Mouse (Mus musculus): Measurements from ENCODE around the gene Chit1. TPM values are rescaled to one million over a fixed set of nuclear protein-coding genes. Genes with fewer than 3 reads are reported as not detected.
A peak's percentile ranks its signal among the peaks of the same experiment; 100 is the strongest.

Gene Chit1
- polyA plus RNA-seq, 1 experiment from 2014 or later = 1.1 TPM

DNA sequence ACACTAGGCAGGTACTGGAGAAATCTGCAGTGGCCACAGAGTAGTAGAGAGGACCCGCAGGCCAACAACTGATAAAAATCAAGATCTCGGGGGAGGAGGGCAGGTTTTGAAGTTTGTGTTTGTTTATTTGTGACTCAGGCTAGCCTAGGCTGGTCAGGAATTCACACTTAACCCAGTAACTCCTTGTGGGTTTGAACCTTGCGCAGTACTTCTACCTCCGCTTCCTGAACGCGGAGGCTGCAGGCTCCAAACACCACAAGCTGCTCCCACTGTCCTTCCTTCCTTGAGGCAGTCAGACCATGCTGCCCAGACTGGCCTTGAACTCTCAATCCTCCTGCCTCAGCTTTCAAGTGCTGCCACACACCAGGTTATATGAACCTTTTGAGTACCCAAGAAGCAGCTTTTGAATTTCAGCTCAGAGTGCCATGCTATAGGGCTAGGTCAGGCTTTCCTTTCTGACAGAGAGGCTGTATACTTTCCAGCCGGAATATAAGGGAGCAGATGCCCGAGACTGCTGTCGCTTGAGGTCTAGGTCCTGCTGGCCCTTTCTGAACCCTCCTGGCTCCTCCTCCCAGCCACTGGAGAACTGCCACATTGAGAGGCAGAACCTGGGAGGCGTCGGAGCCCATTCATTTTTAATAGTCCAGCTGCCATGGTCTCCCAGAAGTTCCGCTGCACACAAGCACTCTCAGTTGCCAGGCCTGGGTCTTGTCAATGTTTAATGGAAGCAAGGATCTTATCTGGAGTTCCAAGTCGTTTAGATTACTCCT is 12.9 kb upstream of the Chit1 start:
- no peak for DNase-seq (ENCODE audit: low spot score)

DNA sequence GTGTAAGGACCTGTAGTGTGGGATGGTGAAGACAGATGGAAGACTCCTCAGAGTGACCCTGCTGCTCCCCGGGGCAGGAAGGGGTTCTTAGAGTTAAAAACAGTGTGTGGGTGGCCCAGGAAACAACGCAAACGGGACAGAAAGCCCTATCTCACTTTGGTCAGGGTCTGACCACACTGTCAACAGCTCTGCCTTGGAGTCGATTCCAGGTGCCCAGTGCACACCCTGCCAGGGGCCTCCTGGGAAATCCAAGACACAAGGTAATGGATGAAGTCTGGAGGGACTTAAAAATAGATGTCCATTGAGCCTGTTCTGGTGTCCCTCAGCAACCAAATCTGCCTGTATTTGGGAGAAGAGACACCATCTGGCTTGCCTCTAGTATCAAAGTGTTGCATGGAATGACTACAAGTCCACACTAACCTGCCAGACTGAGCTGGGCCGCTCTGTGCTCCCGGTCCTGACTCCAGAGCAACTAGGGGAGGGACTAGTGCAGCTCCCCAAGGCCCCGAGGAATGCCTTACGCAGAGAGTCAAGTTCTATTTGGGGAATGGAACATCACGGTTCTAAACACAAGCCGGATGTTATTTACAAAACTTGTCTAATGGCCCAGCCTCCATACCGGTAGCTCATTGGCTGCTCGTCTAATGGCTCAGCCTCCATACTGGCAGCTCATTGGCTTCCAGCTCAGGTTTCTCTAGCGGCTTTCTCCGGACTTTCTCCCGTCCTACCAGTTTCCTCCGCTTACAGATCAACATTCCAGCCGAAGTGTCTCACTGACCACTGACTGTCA is 12.1 kb upstream of the Chit1 start:
- DNase-seq (ENCODE audit: low spot score) = peak; percentile 84

DNA sequence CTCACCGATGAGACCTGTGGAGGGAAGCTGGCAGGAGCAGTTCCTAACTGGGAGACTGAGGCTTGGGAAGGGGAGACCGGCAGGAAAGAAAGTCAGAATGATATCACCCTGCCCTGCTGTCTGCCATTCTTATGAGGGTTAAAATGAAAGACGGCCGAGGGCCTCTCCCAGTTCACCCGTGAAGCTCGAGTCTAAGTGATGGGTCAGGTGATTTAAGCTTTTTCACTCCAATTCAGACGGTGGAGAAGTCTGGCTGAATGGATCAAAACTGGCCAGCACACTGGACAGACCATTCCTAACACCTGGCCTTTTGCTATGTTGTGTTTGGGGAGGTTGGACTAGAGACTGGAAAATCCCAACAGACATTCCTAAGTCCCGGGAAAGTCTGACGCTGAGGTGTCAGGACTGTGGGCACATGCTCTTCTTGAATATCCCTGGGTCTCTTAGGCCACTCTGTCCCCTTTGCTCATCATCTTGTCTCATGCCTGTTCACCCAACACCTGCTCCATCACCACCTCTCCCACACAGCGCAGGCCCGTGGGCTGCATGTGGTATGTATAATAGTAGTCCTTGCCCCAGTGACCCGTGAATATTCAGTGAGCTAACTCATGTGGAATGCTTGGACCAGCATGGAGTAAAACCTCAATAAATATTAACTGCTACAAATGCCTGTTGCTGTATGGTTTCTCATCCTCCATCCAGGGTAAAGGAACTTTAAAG is 11.4 kb upstream of the Chit1 start:
- no peak for DNase-seq (ENCODE audit: low spot score)

DNA sequence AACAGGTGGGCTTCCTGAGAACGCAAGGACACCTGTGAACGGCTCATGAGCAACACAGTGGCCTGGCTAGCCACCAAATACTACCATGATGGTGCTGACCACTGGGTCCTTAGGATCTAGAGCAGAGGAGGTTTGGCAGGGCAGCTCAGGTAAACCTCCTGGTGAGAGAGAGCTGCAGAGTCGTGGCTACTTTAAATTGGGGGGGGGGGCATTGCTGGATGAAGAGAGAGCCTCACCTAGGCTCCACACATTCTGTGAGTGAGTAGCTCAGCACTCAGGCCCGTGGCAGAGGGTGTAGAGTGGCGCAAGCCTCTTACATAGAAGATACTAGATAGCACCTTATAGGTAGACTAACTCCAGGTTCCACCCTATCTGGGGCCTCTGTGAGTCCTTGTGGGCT is 10.6 kb upstream of the Chit1 start:
- no peak for DNase-seq (ENCODE audit: low spot score)

DNA sequence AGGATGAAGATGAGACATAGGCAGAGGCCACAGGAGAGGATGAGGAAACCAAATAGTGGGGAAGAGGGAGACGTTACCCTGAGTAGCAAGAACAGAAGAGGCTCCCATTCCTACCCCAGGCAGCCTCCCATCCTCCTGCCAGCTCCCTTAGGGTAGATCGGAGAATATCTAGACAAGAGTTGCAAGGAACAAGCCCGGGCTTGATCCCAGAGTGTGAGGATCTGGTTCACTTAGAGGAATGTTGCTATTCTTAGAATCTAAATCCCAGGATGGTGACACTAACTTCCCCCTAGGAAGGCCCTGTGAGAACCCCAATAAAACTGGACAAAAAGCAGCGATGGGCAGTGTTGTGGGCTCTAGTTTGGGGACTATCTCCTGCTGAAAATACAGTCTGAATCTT is 10.1 kb upstream of the Chit1 start:
- no peak for DNase-seq (ENCODE audit: low spot score)

DNA sequence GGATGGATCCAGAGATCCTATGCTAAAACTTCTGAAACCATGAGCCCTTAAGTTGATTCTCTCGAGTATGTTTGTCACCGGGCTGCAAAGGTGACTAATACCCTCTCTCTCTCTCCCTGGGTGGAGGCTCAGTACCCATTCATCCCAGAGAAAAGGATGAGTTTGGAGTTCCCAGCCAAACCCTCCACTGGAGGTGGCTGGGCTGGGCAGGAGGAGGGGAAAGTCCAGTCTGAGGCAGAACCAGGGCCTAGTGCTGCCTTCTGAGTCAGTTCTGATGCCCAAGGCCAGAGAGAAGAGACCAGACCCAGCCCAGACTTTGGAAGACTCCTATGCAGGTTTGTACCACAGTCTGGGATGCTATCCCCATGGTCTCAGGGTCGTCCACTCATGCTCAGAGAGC is 9.4 kb upstream of the Chit1 start:
- no peak for DNase-seq (ENCODE audit: low spot score)

DNA sequence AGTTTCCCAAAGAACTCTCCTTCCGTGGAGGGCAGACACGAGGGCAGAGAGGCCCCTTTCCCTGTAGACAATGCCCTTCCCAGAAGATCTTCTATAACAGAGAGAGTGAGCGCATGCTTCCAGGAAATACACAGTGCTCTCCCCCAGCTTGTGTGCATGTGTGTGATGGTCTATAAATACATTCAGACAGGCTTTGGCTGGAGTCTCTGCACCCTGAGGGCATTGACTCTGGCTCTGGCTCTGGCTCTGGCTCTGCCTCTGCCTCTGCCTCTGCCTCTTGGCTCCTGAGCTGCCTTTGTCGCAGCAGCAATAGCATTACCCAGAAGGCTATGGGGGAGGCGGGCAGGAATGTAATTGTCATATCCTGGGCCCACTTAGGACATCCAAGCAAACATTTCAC is 7.2 kb upstream of the Chit1 start:
- DNase-seq (ENCODE audit: low spot score) = no peak

DNA sequence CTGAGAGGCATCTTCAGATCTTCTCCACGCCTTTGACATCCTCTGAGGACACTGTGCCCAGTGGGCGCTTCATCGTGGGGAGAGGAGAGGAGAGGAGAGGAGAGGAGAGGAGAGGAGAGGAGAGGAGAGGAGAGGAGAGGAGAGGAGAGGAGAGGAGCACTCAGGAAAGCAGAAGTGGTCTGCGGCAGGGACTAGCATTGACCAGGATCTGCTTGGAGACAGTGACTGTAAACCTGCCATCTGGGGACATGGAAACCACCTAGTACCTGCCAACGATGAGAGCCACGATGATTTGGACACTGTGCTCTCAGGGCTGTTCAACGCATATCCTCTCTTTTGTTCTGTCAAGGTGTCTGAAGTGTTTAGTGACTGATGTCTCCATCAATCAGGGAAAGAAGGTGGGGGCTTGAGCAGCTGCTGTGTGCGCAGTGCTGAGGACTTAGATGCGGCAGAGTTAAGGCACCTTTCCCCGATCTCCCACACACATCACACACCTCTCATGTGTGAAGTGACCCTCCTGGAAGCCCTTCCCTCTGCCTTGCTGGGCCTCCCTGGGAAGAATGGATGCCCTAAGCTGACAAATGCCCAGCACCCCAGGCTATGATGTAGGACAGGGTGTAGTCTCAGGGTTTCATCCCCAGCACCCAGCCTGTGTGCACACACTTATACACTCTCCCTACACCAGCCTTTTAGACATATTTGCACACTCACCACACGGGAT is 5.8 kb upstream of the Chit1 start:
- DNase-seq (ENCODE audit: low spot score) = no peak

DNA sequence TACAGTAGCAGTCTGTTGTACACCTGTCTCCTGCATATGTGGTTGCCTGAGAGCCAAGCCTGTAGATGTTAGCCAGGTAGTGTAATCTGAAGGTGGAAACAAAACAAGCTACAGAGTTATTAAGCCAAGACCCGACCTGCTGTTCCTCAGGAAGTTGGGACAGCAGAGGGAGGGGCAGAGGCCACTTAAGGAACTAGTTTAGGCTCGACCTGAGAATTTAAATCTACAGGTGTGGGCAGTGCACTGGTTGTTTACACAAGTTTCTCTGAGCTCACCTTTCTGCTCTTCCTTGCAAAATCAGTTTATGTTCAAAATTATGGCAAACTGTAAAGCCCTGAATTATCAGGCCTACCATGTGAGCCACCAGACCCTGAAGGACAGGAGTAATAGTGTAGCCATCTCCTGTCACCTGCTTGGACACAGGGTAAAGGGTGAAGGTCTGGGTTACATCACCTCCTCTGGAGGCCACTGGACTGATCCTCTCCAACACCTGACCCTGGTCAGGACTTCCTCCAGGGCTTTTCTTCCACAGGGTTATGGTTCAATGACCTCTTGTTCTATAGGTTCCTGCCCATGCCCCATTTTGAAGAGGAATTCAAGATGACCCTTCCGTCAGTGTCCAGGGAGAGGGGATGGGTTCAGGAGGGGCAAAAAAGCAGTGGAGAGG is 5.1 kb upstream of the Chit1 start:
- DNase-seq (ENCODE audit: low spot score) = no peak

DNA sequence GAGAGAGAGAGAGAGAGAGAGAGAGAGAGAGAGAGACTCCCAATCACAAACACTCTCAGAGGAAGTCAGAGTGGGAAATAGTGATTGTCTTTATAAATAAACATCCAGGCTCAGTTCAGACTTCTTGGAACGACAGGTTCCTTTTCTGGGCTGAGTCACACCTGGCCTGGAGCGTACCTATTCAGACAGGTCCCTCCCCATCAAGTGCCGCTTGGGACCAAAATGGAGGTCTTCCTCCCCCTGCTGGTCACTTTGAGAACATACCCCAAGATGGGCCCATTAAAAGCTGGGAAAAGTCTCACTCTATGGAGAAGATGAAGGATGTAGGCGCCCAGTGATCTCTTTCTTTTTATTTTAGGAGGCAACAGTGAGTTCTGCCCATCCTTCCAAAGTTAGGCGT is 4.3 kb upstream of the Chit1 start:
- peak; percentile 78 for DNase-seq (ENCODE audit: low spot score)

DNA sequence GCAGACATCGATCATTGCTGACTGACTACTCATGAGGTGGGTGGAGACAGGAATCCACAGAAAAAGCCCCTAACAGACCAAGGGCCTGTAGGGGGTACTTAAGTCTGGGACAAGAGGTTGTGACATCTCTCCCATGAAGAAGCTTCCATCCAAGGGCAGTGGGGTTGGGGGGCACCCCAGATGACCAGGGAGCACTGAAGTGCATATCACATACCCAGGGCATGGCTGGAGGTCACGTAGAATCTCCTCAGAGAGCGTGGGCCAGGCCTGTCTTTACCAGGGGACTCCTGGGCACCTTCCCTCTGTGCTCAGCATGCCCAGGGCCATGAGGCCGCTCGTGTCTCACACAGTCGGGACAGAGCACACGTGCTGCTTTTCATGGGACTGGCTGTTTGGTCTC is 3.3 kb upstream of the Chit1 start:
- DNase-seq (ENCODE audit: low spot score) = no peak

DNA sequence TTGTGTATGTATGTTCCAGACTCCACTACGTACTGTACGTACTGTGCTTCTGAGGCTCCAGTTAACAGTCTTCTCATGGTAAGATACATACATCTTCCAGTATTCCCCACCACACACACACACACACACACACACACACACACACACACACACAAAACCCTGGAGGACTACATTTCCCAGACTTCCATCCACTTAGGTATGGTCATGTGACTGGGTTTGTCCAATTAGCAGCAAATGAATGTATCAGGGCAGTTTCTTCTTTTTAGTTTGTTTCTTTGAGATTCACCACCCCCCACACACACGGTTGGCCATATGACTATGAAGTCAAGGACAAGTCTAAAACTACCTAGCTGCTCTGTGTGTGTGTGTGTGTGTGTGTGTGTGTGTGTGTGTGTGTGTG is 1.0 kb upstream of the Chit1 start:
- DNase-seq (ENCODE audit: low spot score) = no peak

DNA sequence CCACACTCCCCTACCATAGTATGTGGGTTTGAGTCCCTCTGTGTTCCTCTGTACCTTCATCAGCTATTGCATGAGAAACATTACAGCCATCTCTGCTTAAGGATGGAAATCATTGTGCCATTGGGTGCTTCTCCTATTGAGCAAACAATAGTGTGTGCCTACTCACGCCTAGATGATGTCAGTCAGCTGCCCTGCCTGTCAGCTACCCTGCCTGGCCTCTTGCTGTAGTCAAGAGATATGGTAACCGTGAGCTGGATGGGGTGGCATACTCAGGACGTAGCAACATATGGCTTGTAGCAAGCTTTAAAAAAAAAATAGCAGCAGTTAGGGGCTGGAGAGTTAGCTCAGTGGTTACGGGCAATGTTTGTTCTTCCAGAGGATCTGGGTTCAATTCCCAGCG is 593 bp upstream of the Chit1 start:
- no peak for DNase-seq (ENCODE audit: low spot score)

DNA sequence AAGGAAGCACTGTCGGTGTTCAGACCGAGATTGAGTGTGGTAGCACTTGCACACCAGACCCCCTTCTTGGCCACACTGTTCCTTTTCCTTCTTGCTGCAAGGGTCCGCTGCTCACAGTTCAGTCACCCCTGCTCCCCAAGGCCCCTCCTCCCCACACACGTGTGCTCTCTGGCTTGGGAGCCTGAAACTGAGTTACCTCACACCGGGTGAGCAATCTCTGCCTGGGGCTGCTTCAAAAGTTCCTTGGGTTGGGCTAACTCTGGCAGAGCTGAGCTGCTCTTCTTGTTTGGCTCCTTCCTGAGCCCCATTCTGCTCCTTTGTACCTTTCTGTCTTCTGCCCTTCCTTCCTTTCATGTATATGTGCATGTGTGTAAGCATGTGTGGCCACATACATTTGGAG is 2.5 kb downstream of the Chit1 start:
- no peak for DNase-seq (ENCODE audit: low spot score)

DNA sequence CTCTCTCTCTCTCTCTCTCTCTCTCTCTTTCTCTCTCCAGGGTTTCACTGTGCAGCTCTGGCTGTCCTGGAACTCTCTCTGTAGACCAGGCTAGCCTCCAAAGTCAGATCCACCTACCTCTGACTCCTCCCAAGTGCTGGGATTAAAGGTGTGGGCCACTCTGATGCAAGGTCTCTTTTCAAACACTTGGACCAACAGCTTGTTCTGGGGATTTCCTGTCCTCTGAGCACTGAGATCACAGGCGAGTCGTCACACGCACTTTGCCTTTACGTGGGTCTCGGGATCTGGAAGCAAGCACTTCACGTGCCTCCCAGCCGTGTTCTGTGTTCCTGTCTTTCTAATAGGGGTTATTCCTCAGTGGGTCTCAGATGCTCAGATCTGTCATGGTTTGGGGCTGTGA is 3.0 kb downstream of the Chit1 start:
- no peak for DNase-seq (ENCODE audit: low spot score)

DNA sequence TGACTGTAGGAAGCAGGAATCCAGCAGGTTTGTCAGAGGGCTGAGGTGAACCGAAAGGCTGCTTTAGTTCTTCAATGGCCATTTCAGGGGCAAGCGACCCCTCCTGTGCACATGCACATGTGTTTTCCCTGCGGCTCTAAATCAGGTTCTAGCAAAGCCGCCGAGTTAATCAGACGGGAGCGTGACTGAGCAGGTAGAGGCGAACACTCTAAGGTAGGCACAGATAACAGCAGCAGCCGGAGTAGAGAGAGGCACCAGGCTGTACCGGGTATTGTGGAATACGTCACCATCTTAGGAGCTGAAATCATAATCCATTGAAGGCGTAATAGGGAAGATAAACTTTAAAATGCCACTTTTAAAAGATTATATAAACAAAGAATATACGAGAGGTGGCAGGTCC is 3.7 kb downstream of the Chit1 start:
- no peak for DNase-seq (ENCODE audit: low spot score)

DNA sequence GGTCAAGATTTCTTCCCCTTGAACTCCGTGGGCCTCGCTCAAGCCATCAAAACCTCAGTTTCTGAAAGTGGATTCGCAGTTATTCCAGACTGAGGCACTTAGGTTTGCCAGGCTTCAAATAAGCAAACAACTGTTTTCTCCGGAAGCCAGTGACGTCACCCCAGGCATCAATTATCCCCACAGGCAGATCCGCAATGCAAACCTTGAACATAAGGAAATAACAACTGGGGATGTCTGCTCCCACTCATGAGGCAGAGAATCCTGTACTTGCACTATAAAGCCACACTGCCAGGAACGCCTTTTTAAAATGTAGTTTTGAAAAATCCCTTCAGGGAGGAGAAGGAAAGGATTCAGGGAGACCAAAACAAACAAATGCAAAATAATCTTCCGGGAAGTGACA is 4.4 kb downstream of the Chit1 start:
- no peak for DNase-seq (ENCODE audit: low spot score)

DNA sequence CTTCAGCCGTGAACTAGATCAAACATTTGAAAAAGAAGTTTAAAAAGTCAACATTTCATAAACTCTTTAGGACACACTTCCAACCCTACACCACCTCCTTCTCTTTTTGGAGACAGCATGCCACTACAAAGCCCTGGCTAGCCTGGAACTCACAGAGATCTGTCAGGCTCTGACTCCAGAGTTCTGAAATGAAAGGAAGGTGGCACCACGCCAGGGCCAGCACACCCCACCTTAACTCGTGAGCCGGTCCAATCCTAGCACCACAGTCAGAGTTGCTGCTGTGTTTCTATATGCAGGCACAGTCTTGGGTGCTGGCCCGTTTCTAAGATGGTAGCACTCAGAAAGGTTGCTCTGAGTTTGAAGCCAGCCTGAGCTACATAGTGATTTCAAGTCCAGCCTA is 6.1 kb downstream of the Chit1 start:
- no peak for DNase-seq (ENCODE audit: low spot score)

DNA sequence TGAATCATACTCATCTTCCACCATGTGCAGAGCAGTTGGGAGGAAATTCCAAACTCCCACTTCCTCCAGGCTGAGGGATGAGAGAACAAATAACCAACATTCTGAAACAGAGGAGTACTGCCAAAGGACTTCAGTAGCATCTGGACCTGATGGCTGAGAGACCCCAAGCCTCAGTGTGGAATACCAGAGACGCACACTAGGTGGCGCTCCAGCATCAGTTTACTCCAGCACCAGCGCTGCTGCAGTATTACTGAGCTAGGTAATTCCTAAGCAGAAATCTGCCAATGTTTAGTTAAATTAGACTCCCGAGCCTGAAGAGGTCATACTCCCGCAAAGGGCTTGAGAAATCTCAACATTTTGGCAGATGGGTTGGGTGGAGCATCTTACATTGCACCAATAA is 9.1 kb downstream of the Chit1 start:
- DNase-seq (ENCODE audit: low spot score) = peak; percentile 76

DNA sequence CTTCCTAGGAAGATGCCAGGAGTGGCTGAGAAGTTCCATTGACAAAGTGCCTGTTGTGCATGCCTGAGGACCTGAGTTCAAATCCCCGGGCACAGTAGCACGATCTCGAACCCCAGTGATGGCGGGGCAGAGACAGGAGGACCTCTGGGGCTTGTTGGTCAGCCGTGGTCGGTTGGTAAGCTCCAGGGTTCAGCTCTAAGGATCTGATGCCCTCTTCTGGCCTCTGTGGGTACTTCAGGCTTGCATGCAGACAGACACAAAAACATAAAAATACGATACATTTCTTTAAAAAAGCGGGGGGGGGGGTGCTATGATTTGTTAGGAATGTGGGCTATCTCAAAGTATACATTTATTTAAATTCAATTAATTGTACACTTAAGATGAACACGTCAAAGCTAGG is 11.2 kb downstream of the Chit1 start:
- DNase-seq (ENCODE audit: low spot score) = peak; percentile 31

DNA sequence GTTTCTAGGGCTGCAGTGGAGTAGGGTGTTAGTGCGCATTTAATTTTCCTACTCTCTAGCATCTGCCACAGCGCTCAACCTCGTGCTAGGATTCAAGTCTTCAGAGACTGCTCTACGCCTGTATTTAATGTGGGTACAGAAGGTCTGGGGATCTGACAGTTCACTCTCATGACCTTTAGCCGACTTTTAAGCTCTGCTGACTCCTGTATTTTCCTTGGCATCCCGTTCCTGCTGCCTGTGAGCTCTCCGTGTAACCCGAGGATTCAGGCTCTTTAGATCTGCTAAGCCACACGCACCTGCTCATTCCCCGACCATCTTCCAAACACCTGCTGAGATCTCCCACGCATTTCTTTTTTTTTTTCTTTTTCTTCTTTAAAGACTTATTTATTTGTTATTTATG is 22.3 kb downstream of the Chit1 start:
- DNase-seq (ENCODE audit: low spot score) = no peak

Data from thymus, postnatal 0 days (tissue).